Mouse (Mus musculus): ENCODE measurements at regions not wholly inside any gene's neighbourhood (a gene's known extent, or its start where the extent isn't known, plus 50 kb on each side); places are given as distances from the start of the nearest gene placed in this dataset.

DNA sequence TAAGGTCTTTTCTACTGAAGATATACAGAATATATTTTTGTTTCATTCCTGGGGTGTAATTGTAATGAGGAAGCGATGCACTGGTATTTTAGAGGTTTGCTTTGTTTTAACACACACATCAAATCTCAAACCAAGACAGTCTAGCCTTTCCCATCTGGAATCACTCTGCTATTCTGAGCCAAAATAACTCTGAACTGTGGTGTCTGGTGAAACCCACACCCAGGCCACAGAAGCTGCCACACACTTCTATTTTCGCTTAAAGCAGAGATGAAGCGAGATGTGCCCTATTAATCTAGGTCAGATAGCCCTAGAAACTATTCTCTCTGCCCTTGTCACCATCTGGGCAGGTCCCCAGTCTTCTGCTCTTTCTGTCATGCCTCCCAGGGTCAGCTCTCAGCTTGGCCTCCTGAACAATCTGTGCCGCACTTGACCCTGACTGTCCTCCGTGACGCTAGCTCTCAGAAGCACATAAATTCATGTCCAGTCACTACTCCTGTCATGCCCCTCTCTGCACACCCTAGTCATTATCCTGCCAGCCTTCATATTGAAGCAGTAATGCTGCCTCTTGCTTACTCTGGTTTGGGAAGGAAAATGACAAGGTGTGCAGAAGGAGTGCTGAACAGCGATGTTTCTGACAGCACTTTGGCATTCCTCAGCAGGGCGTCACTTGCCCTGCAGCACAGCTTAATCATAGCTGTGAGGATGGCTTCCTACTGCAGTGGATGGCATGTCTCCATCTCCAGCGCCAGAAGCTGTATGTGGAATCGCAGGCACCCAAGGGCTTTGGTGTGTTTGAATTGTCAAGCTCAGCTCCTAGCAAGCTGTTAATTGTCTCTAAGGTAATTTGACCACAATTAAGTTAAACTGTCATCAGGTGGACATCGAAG is 57.1 kb upstream of the Snx19 start:
- DNase-seq (ENCODE audit: low read depth, low spot score), result no peak
- ATAC-seq, result no peak
- in situ Hi-C loops (cut with MboI; ENCODE audit: low pct_unique_long_range_greater_than_20kb), result no loop called here
- ChIA-PET POLR2A (no interaction called here), CTCF (interaction anchor here (1.5 kb wide), 1 partner anchor 13 kb away, joined by 3 read pairs; no protein-coding TSS in a partner anchor)
- peaks cover 16% of the 10 kb centered on the region for H3K27me3 ChIP-seq
- TF ChIP-seq CTCF (IDR thresholded peaks at IDR 0.05), result no peak

DNA sequence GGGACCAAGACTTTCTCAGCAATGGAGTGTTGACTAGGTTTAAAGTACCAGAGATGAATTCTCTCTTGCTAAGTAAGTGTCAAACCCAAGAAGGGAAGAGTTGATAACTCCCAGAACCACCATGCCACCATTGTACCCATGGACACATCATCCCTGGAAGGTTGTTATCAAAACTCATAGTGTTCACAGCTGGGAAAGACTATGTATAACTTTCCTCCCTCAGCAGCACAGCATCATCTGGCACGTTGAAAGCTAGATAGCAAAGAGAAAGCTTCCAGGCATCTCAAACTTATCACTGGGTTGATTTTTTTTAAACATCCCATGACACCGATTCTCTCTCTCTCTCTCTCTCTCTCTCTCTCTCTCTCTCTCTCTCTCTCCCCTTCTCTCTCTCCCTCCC is 56.1 kb upstream of the Snx19 start:
- ChIA-PET POLR2A (no interaction called here), CTCF (interaction anchor here (1.5 kb wide), 1 partner anchor 12 kb away, joined by 3 read pairs; no protein-coding TSS in a partner anchor)
- peaks cover 16% of the 10 kb centered on the region for H3K27me3 ChIP-seq
- DNase-seq (ENCODE audit: low read depth, low spot score) (no peak), ATAC-seq (no peak)
- in situ Hi-C loops (cut with MboI; ENCODE audit: low pct_unique_long_range_greater_than_20kb), result no loop called here
- TF ChIP-seq CTCF (IDR thresholded peaks at IDR 0.05), result no peak

DNA sequence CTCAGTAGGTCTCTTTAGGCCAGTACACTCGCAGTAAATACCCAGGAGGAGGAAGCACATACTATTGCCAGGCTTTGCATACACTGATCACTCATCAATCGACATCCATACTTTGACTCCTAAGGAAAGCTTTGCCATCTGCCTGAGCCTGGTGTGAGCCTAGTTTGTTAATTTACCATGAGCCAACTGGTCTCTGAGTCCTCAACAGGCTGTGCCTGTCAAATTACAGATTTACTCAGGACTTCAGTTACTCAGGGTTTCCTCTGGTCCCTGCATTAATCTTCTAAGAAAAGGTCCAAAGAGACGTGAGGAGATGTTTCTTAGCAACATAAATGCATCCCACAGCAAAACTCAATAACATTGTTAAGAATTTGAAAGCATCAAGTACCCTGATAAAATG is 50.0 kb upstream of the Snx19 start:
- POLR2A ChIA-PET, result no interaction called here
- no peak for ATAC-seq
- TF ChIP-seq CTCF (IDR thresholded peaks at IDR 0.05), result no peak
- H3K27me3 ChIP-seq, result no peaks in the 10 kb centered on the region
- no peak for DNase-seq (ENCODE audit: low read depth, low spot score)
- CTCF ChIA-PET, result no interaction called here
- in situ Hi-C loops (cut with MboI; ENCODE audit: low pct_unique_long_range_greater_than_20kb), result no loop called here

Measured in Patski (cell line).